Mouse (Mus musculus) olfactory bulb, adult 2 months (tissue): ENCODE data around the gene Scamp3. TPM values are rescaled to one million over a fixed set of nuclear protein-coding genes. Genes with fewer than 3 reads are reported as not detected.

ENCODE experiments used
- H3K27ac ChIP-seq: fragments of 200-500 bp; 2 replicates; pipeline ENCODE4 v1.5.1; 2012; ENCODE audit warnings: low read depth, low read length; ENCODE audit not compliant: insufficient read depth
- H3K4me1 ChIP-seq: fragments of 200-500 bp; 2 replicates; pipeline ENCODE4 v1.6.1; 2012; ENCODE audit warnings: low read length; ENCODE audit not compliant: control insufficient read depth, insufficient read depth
- H3K4me3 ChIP-seq: fragments of 200-500 bp; 2 replicates; pipeline ENCODE4 v1.5.1; 2012; ENCODE audit warnings: mild to moderate bottlenecking, low read depth, low read length, moderate library complexity; ENCODE audit not compliant: insufficient read depth
- CTCF ChIP-seq: fragments of 200-500 bp; IDR thresholded peaks from 2 replicates; pipeline ENCODE4 v1.5.1; 2012; ENCODE audit warnings: low read depth, mild to moderate bottlenecking, low read length, moderate library complexity; ENCODE audit not compliant: insufficient read depth
- POLR2A ChIP-seq: fragments of 200-500 bp; IDR thresholded peaks from 2 replicates; pipeline ENCODE4 v1.6.1; 2012; ENCODE audit warnings: mild to moderate bottlenecking, low read depth, low read length, moderate library complexity; ENCODE audit not compliant: insufficient read depth
- WGBS: fragments of 180-500 bp; shearing (Covaris S2); methylation state at CpG from one replicate; pipeline ENCODE4 v1.1.7; 2018; 5-methylcytosine and 5-hydroxymethylcytosine counted together
- polyA plus RNA-seq: library from polyadenylated mRNA; stranded (reverse); fragments of >200 nt; gene quantifications from 2 replicates; pipeline ENCODE4 v1.2.4, GENCODE M21; 2012; ENCODE audit warnings: low replicate concordance; ENCODE audit not compliant: missing spikeins, insufficient read depth, insufficient read length

The Scamp3 gene
- polyA plus RNA-seq, 1 experiment: not detected

DNA sequence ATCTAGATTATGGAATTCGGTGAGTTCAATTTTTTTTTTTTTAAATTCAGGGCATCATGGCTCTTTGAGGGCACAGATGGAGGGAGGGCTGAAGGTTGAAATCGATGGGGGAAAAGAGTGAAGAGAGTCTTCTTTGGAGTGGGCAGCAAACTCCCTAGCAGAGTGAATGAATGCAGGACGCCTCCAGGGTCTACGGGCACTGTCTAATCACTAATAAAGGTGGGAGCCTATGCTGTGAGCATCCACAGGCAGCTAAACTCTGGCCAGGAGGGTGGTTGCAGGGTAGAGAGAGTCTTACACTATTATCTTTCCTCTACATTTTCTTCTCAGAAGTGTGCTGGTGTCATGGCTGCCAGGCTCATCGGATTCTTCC, 25.9 kb downstream of the Scamp3 start:
- Histone ChIP-seq H3K27ac (no peak overlapping the region), H3K4me3 (peak overlapping the region; percentile 45), H3K4me1 (no peaks in the 10 kb centered on the region)
- WGBS: 22% methylated on average over 5 of the region's 5 CpGs
- TF ChIP-seq CTCF (no peak), POLR2A (no peak)

DNA sequence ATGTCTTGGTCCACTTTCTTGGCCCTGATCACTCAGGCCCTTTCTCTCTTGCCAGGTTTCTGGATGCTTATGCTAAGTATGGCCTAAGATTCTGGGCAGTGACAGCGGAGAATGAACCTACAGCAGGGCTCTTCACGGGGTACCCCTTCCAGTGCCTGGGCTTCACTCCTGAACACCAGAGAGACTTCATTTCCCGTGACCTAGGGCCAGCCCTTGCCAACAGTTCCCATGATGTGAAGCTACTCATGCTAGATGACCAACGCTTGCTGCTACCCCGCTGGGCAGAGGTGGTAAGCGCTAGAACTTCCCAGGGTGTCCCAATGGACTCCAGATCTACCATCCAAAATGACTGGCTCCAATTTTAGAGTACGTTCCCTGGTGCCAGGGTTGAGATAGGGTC, 28.8 kb downstream of the Scamp3 start:
- TF ChIP-seq CTCF: no peak
- TF ChIP-seq POLR2A: no peak
- WGBS: 90% methylated on average over 7 of the region's 7 CpGs
- Histone ChIP-seq H3K27ac (no peak overlapping the region), H3K4me1 (no peaks in the 10 kb centered on the region), H3K4me3 (no peak overlapping the region)

DNA sequence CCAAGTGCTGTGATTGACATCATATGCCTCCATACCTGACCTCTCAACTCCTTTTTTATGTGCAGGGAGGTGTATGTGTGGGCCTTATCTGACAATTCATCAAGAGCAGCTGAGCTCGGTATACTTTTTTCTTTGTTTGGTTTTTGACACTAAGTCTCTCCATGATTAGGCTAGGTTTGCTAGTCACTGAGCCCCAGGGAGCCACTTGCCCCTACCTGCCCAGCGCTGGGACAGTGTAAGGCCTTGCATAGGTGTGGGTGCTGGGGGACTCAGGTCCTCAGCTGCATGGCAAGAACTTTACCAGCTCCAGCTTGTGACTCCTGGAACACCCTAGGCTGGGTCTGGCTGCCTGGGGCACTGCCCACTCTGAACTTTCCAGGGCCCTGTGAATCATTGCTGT, 29.4 kb downstream of the Scamp3 start:
- Histone ChIP-seq H3K4me3 (no peak overlapping the region), H3K27ac (no peak overlapping the region), H3K4me1 (no peaks in the 10 kb centered on the region)
- 82% methylated on average over 2 of the region's 2 CpGs for WGBS
- TF ChIP-seq CTCF: no peak
- TF ChIP-seq POLR2A: no peak

DNA sequence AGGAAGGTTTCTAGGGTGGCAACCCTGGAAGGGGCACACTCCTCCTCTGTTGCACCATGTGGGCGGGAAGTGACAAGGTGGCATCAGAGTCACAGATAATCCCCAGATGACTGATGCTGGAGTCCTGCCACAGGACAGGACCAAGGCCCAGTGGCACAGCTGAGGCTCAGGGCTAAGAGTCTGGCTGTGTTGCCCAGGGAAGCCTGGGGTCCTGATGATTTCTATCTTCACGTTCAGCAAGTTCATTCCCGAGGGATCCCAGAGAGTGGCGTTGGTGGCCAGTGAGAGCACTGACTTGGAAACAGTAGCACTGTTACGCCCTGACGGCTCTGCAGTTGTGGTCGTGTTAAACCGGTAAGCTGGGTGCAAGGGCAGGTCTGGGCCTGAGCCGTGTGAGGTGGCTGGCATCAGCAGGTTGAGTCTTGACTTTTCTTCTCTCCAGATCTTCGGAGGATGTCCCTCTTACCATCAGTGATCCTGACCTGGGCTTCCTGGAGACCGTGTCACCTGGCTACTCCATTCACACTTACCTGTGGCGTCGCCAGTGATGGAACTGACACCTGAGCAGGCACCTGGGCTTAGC, 30.9 kb downstream of the Scamp3 start:
- 90% methylated on average over 13 of the region's 13 CpGs for WGBS
- H3K4me3 ChIP-seq: no peak overlapping the region
- no peak overlapping the region for H3K27ac ChIP-seq
- no peaks in the 10 kb centered on the region for H3K4me1 ChIP-seq
- TF ChIP-seq CTCF (no peak), POLR2A (no peak)

DNA sequence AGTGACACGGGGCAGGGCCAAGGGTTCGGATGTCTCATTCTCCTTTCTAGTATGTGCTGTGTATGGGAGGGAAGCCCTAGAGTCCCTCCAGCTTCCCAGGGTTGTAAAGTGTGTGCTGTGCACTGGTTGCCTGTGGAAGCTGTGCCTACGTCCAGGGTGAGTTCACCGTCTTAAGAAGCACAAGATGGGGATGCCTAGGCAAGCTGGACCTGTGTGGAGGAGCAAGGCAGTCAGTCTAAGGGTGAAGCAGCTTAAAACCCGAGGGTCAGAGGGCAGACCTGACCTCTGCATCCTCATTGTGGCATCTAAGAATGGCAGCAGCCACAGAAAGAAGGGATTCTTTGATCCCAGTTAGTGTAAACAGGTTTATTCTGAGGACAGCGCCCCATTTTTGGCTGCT, 31.5 kb downstream of the Scamp3 start:
- Histone ChIP-seq H3K27ac (no peak overlapping the region), H3K4me3 (no peak overlapping the region), H3K4me1 (no peaks in the 10 kb centered on the region)
- WGBS: 86% methylated on average over 6 of the region's 6 CpGs
- TF ChIP-seq POLR2A: no peak

DNA sequence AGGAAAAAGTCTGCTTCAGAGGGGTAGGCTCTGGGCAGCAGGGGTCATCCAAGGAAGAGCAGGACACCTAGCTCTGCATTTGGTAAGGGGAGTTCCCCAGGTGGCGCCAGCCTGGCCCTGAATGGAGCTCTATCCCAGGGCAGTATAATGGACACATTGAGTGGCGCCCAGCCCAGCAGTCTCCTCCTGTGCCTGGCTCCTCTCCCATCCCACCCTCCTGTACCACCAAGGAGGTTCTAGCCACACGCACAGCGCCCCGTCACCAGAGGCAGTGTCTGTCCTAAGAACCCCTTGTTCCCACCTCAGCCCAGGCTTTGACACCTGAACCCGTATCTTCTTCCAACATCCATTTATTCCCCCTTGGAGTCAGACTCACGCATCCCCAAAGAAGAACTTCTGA, 32.5 kb downstream of the Scamp3 start:
- 88% methylated on average over 7 of the region's 7 CpGs for WGBS
- no peak overlapping the region for H3K27ac ChIP-seq

DNA sequence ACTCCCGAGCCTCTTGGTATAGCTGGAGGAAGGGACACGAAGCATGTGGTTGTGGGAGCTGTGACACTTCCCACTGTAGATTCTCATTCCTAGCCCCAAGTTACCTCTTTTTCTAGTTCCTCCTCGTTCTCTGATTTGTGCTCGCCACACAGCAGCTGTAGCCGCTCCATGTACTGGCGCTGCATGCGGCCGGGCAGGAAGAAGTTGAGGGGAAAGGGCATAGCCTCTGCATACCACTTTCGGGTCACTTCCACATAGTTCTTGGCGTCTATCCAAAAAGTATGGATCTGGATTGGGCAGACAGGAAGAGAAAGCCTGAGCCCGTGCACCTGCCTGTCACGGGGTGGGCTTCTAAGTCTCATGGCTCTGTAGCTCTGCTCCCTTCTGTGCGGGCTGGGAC, 32.9 kb downstream of the Scamp3 start:
- no peak for TF ChIP-seq POLR2A
- TF ChIP-seq CTCF: no peak
- WGBS: 78% methylated on average over 13 of the region's 13 CpGs
- Histone ChIP-seq H3K4me3 (no peak overlapping the region), H3K27ac (no peak overlapping the region), H3K4me1 (peaks cover 2% of the 10 kb centered on the region)

More for the DNA sequence above, 32.5 kb downstream of the Scamp3 start:
- Histone ChIP-seq H3K4me3 (no peak overlapping the region), H3K4me1 (no peaks in the 10 kb centered on the region)
- no peak for TF ChIP-seq CTCF
- TF ChIP-seq POLR2A: no peak

DNA sequence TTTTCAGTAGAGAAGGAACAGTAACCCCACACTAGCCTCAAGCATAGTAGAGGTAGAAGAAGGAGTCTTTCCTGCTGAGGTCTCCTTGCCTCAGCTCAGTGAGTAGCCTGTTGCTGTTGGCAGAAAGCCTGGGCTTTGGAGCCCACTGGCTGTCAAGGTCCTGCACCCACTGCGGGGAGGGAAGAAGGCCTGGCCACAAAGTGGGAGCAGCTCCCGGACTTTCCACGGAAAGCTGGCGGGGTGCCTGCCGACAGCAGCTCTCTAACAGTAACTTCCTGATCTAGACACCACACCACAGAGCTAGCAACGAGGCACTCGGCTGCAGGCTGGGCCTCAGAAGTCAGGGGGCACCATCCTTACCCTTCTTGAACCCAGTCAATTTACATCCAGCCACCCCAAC, 33.5 kb downstream of the Scamp3 start:
- Histone ChIP-seq H3K4me3 (no peak overlapping the region), H3K27ac (no peak overlapping the region), H3K4me1 (peaks cover 8% of the 10 kb centered on the region)
- 50% methylated on average over 7 of the region's 7 CpGs for WGBS
- TF ChIP-seq POLR2A (no peak), CTCF (no peak)

DNA sequence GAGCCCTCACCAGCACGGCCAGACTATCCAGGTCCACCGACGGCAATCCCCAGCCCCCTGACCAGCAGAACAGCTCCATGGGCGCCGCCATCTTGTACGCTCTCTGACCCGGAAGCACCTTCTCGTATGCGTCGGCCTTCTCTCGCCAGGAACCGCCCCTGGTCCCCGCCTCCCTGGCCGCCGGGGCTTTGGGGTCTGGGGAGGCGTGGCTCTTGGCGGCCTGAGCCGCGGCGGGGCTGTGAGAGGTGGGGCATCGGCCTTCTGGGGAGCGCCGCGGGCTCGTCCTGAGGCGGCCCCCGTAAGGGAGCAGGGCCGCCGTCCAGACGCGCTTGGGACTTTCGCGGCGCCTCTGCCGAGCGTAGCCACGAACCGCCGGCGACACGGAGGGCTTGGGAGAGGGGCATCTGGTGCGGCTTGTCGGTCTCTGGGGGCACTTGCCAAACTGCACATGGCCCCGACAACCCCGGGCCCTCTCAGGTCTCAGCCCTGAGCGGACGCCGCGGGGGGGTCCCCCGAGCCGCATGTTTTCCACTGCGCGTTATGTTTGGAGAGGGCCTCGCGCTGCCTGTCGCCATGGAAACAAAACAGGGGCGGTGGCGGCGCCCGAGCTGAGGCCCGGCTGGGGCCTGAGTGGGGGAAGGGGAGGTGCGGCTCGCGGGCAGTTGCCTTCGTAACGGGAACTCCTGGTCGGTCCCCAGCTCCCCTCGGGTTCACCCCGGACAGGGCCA, 36.7 kb downstream of the Scamp3 start:
- TF ChIP-seq POLR2A (peak; percentile 52), CTCF (no peak)
- peaks cover 9% of the 10 kb centered on the region for H3K4me1 ChIP-seq
- H3K27ac ChIP-seq: peak overlapping the region; percentile 48
- under 1% methylated on average over 69 of the region's 69 CpGs for WGBS
- H3K4me3 ChIP-seq: peak overlapping the region; percentile 76
